Comparison of ENCODE assay signal across 11 mouse cellular contexts in the genomic region with DNA sequence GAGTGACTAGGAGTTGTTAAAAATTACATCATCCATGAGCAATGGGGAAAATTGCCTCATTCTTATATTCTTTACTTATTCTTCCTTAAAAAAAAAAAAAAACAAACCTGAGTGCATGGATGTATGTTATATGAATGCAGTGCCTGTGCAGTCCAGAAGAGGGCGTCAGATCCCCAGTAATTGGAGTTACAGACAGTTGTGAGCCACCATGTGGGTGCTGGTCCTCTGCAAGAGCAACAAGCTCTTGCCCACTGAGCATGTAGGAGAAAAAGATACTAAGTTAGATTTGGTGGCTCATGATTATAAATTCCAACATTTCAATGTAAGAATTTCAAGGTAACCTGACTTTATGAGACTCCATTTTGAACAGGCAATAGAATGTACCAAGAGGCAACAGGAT.
DNase-seq lines count a peak whose midpoint lies in the region; ATAC-seq and TF ChIP-seq lines count a peak whose summit lies in the region.
"Had no signal": no experiment of that assay in that cellular context is flagged by ENCODE, and none has a peak within 500 bp of the region (broad histone marks: within the 10 kb centered on the region; RNA-seq: fewer than 3 reads in every experiment).

No protein-coding gene starts in this region.

- ATAC-seq in kidney, postnatal 0 days (replicated peaks; ENCODE audit: low FRiP score, low read depth) = no peak

- no peaks in the 10 kb centered on the region for H3K4me1 ChIP-seq in kidney, postnatal 0 days (replicated peaks; ENCODE audit: insufficient read depth, low read length)
- H3K4me1 ChIP-seq in E14TG2a.4 (replicated peaks; ENCODE audit: low read depth, low read length) = no peaks in the 10 kb centered on the region

- H3K9ac ChIP-seq in kidney, postnatal 0 days (ENCODE audit: low read depth, low read length) = no peak overlapping the region
- H3K9ac ChIP-seq: neural tube, embryonic 13.5 days had no signal

- no peaks in the 10 kb centered on the region for H3K36me3 ChIP-seq in kidney, postnatal 0 days (ENCODE audit: insufficient read depth, low read length)
- no peaks in the 10 kb centered on the region for H3K36me3 ChIP-seq in E14TG2a.4 (ENCODE audit: insufficient read depth, low read length)
- H3K36me3 ChIP-seq: neural tube, embryonic 13.5 days had no signal

- 41% methylated on average over 1 of the region's 1 CpGs for WGBS in kidney, postnatal 0 days

- H3K4me2 ChIP-seq in kidney, postnatal 0 days (ENCODE audit: low read length) = no peak overlapping the region
- H3K4me2 ChIP-seq: neural tube, embryonic 13.5 days had no signal

- no peak overlapping the region for H3K4me3 ChIP-seq in kidney, postnatal 0 days (replicated peaks; ENCODE audit: low read depth, low read length)
- no peak overlapping the region for H3K4me3 ChIP-seq in E14TG2a.4 (replicated peaks; ENCODE audit: low read length)
- H3K4me3 ChIP-seq: megakaryocyte, embryonic 14.5 days; neural tube, embryonic 13.5 days had no signal

- DNase-seq in kidney, postnatal 0 days (ENCODE audit: low spot score) = no peak
- no peak for DNase-seq in kidney, postnatal 14 days
- peak; percentile 54 for DNase-seq in 416B (ENCODE audit: low read depth)
- DNase-seq in c-Kit-negative CD71-positive TER-119-positive erythroid progenitor cells, embryonic 14.5 days (ENCODE audit: low read depth, low spot score) = peak; percentile 5
- no peak for DNase-seq in cerebellum, adult 8-10 months
- no peak for DNase-seq in urinary bladder, adult 2 months (ENCODE audit: low spot score)
- DNase-seq: cerebellum, adult 9-10 months; kidney, postnatal 25 days had no signal

- H3K27ac ChIP-seq in kidney, postnatal 0 days = no peak overlapping the region
- H3K27ac ChIP-seq: neural tube, embryonic 13.5 days had no signal

- TF ChIP-seq CTCF in kidney, postnatal 0 days (IDR thresholded peaks at IDR 0.05; ENCODE audit: low read depth) = peak; percentile 56
- peak; percentile 61 for TF ChIP-seq CTCF in E14TG2a.4 (conservative IDR thresholded peaks at IDR 0.05; ENCODE audit: low read length)

- no peaks in the 10 kb centered on the region for H3K9me3 ChIP-seq in kidney, postnatal 0 days (replicated peaks; ENCODE audit: low read length)
- no peaks in the 10 kb centered on the region for H3K9me3 ChIP-seq in E14TG2a.4 (ENCODE audit: low read length)
- H3K9me3 ChIP-seq: neural tube, embryonic 13.5 days had no signal

- H3K27me3 ChIP-seq in kidney, postnatal 0 days (ENCODE audit: insufficient read depth, low read length) = no peaks in the 10 kb centered on the region
- H3K27me3 ChIP-seq in E14TG2a.4 (ENCODE audit: insufficient read depth, low read length) = peaks cover 4% of the 10 kb centered on the region; the same call in 1 of the 2 replicates
- H3K27me3 ChIP-seq: neural tube, embryonic 13.5 days had no signal

Comparison
In these comparisons a context has a peak if more than half of its experiments do, and no peak if none do; other contexts are left out.
1. DNase-seq: peak in 416B (single experiment) and c-Kit-negative CD71-positive TER-119-positive erythroid progenitor cells, embryonic 14.5 days (single experiment); none in kidney, postnatal 0 days (single experiment), kidney, postnatal 14 days (single experiment), cerebellum, adult 8-10 months (single experiment) and urinary bladder, adult 2 months (single experiment).